Mouse (Mus musculus): ENCODE measurements around the gene Aldob. TPM values are rescaled to one million over a fixed set of nuclear protein-coding genes. Genes with fewer than 3 reads are reported as not detected.
"Not testable (repeated sequence)": the region's sequence is repeated elsewhere in the genome, so short reads cannot be mapped to it uniquely, and the experiment has no call there.

The Aldob gene
- polyA plus RNA-seq, 1 experiment = 4.3 TPM

DNA sequence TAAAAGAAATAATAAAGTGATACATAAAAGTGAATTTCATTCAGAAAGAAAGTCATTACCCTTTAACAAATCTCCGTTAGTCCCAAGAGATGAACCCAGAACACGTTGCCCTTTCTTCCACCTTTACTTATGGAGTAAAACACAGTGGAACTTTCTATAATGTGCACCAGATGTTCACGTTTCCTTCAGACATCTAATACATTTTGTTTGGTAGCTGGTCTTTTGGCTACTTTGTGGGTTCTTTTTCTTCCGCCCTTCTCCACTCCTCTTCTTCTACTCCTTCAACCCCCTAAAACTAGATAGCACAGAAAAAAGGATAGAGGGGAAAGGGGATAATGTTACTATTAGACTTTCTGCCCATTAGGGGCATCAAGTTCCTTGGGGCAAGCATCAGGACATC, 36.7 kb downstream of the Aldob start:
- H3K4me3 ChIP-seq (ENCODE audit: insufficient read depth, low read length) = no peak overlapping the region
- no peak for TF ChIP-seq POLR2A (IDR thresholded peaks at IDR 0.05; ENCODE audit: extremely low read depth, insufficient read depth, low read length)
- TF ChIP-seq CTCF (IDR thresholded peaks at IDR 0.05; ENCODE audit: extremely low read depth, insufficient read depth, low read length) = no peak
- H3K27ac ChIP-seq (ENCODE audit: insufficient read depth, low read length) = no peak overlapping the region
- H3K4me1 ChIP-seq (ENCODE audit: control insufficient read depth, insufficient read depth, low read length) = no peaks in the 10 kb centered on the region

GRCm38 (mm10) chr4:49510236-49510835, 39.0 kb downstream of the Aldob start:
- not testable (repeated sequence) for H3K4me3 ChIP-seq (ENCODE audit: insufficient read depth, low read length); H3K27ac ChIP-seq (ENCODE audit: insufficient read depth, low read length); H3K4me1 ChIP-seq (ENCODE audit: control insufficient read depth, insufficient read depth, low read length)

- Histone ChIP-seq H3K4me3 (ENCODE audit: insufficient read depth, low read length) (no peak overlapping the region), H3K27ac (ENCODE audit: insufficient read depth, low read length) (no peak overlapping the region), H3K4me1 (ENCODE audit: control insufficient read depth, insufficient read depth, low read length) (no peaks in the 10 kb centered on the region)
- TF ChIP-seq POLR2A (IDR thresholded peaks at IDR 0.05; ENCODE audit: extremely low read depth, insufficient read depth, low read length) (no peak), CTCF (IDR thresholded peaks at IDR 0.05; ENCODE audit: extremely low read depth, insufficient read depth, low read length) (no peak)
Measured at GRCm38 (mm10) chr4:49509183-49509582, 40.2 kb downstream of the Aldob start.

- no peak for TF ChIP-seq CTCF (IDR thresholded peaks at IDR 0.05; ENCODE audit: extremely low read depth, insufficient read depth, low read length)
- no peak for TF ChIP-seq POLR2A (IDR thresholded peaks at IDR 0.05; ENCODE audit: extremely low read depth, insufficient read depth, low read length)
- Histone ChIP-seq H3K4me3 (ENCODE audit: insufficient read depth, low read length) (no peak within 1 kb of the TSS), H3K27ac (ENCODE audit: insufficient read depth, low read length) (no peak within 1 kb of the TSS; the same call in 1 of the 2 replicates), H3K4me1 (ENCODE audit: control insufficient read depth, insufficient read depth, low read length) (no peaks in the 10 kb centered on the region)
Measured at GRCm38 (mm10) chr4:49506386-49506785, 43.0 kb downstream of the Aldob start, which contains the start of gene Baat. Gene Baat (minus strand): TSS chr4:49506557.

- Histone ChIP-seq H3K4me1 (ENCODE audit: control insufficient read depth, insufficient read depth, low read length) (no peaks in the 10 kb centered on the region), H3K27ac (ENCODE audit: insufficient read depth, low read length) (no peak overlapping the region), H3K4me3 (ENCODE audit: insufficient read depth, low read length) (no peak overlapping the region)
- TF ChIP-seq POLR2A (IDR thresholded peaks at IDR 0.05; ENCODE audit: extremely low read depth, insufficient read depth, low read length) (no peak), CTCF (IDR thresholded peaks at IDR 0.05; ENCODE audit: extremely low read depth, insufficient read depth, low read length) (no peak)
Measured at GRCm38 (mm10) chr4:49503563-49503962, 45.8 kb downstream of the Aldob start.

Other genes with a start within 250 kb of the Aldob start
- gene Acnat2, start 141.4 kb downstream of the Aldob start, polyA plus RNA-seq (2012; rRNA removed) = not detected in 2 replicates
- 0.06 and 0.15 TPM in 2 replicates for gene Acnat1, start 75.6 kb downstream of the Aldob start, polyA plus RNA-seq (2012; rRNA removed)
- 0.13 and 0.23 TPM in 2 replicates for gene Baat, start 43.0 kb downstream of the Aldob start, polyA plus RNA-seq (2012; rRNA removed)
- gene Mrpl50, start 28.5 kb downstream of the Aldob start, polyA plus RNA-seq (2012; rRNA removed) = 17.3 TPM in 2 replicates
- gene Zfp189, start 28.4 kb downstream of the Aldob start, polyA plus RNA-seq (2012; rRNA removed) = 3.3 and 4.1 TPM in 2 replicates
- 76.4 and 78.4 TPM in 2 replicates for gene Tmem246, start 48.3 kb upstream of the Aldob start, polyA plus RNA-seq (2012; rRNA removed)
- 67.1 and 67.7 TPM in 2 replicates for gene Rnf20, start 82.5 kb upstream of the Aldob start, polyA plus RNA-seq (2012; rRNA removed)
- gene Ppp3r2, start 132.5 kb upstream of the Aldob start, polyA plus RNA-seq (2012; rRNA removed) = 0.26 and 0.33 TPM in 2 replicates